Mouse (Mus musculus): ENCODE measurements around the gene Ddn. TPM values are rescaled to one million over a fixed set of nuclear protein-coding genes. Genes with fewer than 3 reads are reported as not detected.

The Ddn gene
- 1 to 10 TPM in 1 of 4 experiments, under 1 TPM in 3; 0.29 to 1.1 (median 0.61) TPM for total RNA-seq (2022)

- DNase-seq: no peak
Measured at GRCm38 (mm10) chr15:98809390-98809789, at the start of gene Ddn. Ddn (minus strand) TSS chr15:98809490.

- no peak for DNase-seq
Measured at GRCm38 (mm10) chr15:98854214-98854613, 44.9 kb upstream of the Ddn start.

- DNase-seq: no peak
Measured at GRCm38 (mm10) chr15:98853161-98853937, 44.1 kb upstream of the Ddn start.

GRCm38 (mm10) chr15:98852733-98853132 lies 43.4 kb upstream of the Ddn start:
- DNase-seq: no peak

GRCm38 (mm10) chr15:98852071-98852470 lies 42.8 kb upstream of the Ddn start:
- DNase-seq: no peak

GRCm38 (mm10) chr15:98851229-98851818 lies 42.0 kb upstream of the Ddn start:
- no peak for DNase-seq

GRCm38 (mm10) chr15:98850668-98851067 lies 41.4 kb upstream of the Ddn start:
- no peak for DNase-seq

GRCm38 (mm10) chr15:98849956-98850600 lies 40.8 kb upstream of the Ddn start:
- no peak for DNase-seq

- no peak for DNase-seq
Measured at GRCm38 (mm10) chr15:98849165-98849564, 39.9 kb upstream of the Ddn start.

- DNase-seq: no peak
Measured at GRCm38 (mm10) chr15:98846140-98846539, 36.9 kb upstream of the Ddn start.

GRCm38 (mm10) chr15:98845149-98845548 lies 35.9 kb upstream of the Ddn start:
- no peak for DNase-seq

- DNase-seq: no peak
Measured at GRCm38 (mm10) chr15:98843595-98844223, 34.4 kb upstream of the Ddn start.

GRCm38 (mm10) chr15:98839671-98840585 lies 30.6 kb upstream of the Ddn start:
- DNase-seq: no peak

- no peak for DNase-seq
Measured at GRCm38 (mm10) chr15:98839161-98839560, 29.9 kb upstream of the Ddn start.

- DNase-seq: no peak
Measured at GRCm38 (mm10) chr15:98837743-98838103, 28.4 kb upstream of the Ddn start.

GRCm38 (mm10) chr15:98837006-98837742 lies 27.9 kb upstream of the Ddn start:
- DNase-seq: no peak

GRCm38 (mm10) chr15:98835291-98835690 lies 26.0 kb upstream of the Ddn start:
- no peak for DNase-seq

- no peak for DNase-seq
Measured at GRCm38 (mm10) chr15:98834059-98834458, 24.8 kb upstream of the Ddn start.

GRCm38 (mm10) chr15:98833281-98833680 lies 24.0 kb upstream of the Ddn start:
- no peak for DNase-seq

GRCm38 (mm10) chr15:98832161-98833058 lies 23.1 kb upstream of the Ddn start:
- no peak for DNase-seq

Data from adrenal gland, adult 8-10 months (tissue).